Mouse (Mus musculus): Measurements from ENCODE around the gene Wnt3. TPM values are rescaled to one million over a fixed set of nuclear protein-coding genes. Genes with fewer than 3 reads are reported as not detected.

Gene Wnt3
- polyA plus RNA-seq, 1 experiment from 2014 or later: 4.0 TPM

- DNase-seq (ENCODE audit: low spot score): no peak
- Histone ChIP-seq H3K9ac (ENCODE audit: low read depth, low read length) (no peak overlapping the region), H3K27ac (replicated peaks; ENCODE audit: low read depth, low read length) (no peak overlapping the region), H3K9me3 (ENCODE audit: control insufficient read depth, low read length) (no peaks in the 10 kb centered on the region), H3K4me3 (ENCODE audit: low read depth, low read length) (no peak overlapping the region), H3K27me3 (replicated peaks; ENCODE audit: control insufficient read depth, insufficient read depth, low read length) (peaks cover 25% of the 10 kb centered on the region), H3K36me3 (ENCODE audit: control insufficient read depth, insufficient read depth, low read length) (peaks cover 1% of the 10 kb centered on the region; the same call in 1 of the 2 replicates), H3K4me2 (ENCODE audit: low read depth, low read length) (no peak overlapping the region), H3K4me1 (ENCODE audit: control insufficient read depth, insufficient read depth, low read length) (no peaks in the 10 kb centered on the region)
- 68% methylated on average over 13 of the region's 13 CpGs for WGBS
- no peak for ATAC-seq (ENCODE audit: low read depth)
Observed at GRCm38 (mm10) chr11:103815986-103816385, 42.0 kb downstream of the Wnt3 start.

GRCm38 (mm10) chr11:103816719-103817118, 42.8 kb downstream of the Wnt3 start:
- 86% methylated on average over 8 of the region's 8 CpGs for WGBS

GRCm38 (mm10) chr11:103827201-103827600, 53.3 kb downstream of the Wnt3 start:
- no peak overlapping the region for H3K4me3 ChIP-seq (ENCODE audit: low read depth, low read length)
- no peak overlapping the region for H3K27ac ChIP-seq (replicated peaks; ENCODE audit: low read depth, low read length)
- DNase-seq (ENCODE audit: low spot score) (no peak), ATAC-seq (ENCODE audit: low read depth) (no peak)
- H3K27me3 ChIP-seq (replicated peaks; ENCODE audit: control insufficient read depth, insufficient read depth, low read length): no peaks in the 10 kb centered on the region
- H3K4me1 ChIP-seq (ENCODE audit: control insufficient read depth, insufficient read depth, low read length): no peaks in the 10 kb centered on the region
- 95% methylated on average over 6 of the region's 6 CpGs for WGBS
- no peak overlapping the region for H3K9ac ChIP-seq (ENCODE audit: low read depth, low read length)
- H3K9me3 ChIP-seq (ENCODE audit: control insufficient read depth, low read length): no peaks in the 10 kb centered on the region
- H3K36me3 ChIP-seq (ENCODE audit: control insufficient read depth, insufficient read depth, low read length): peaks cover 38% of the 10 kb centered on the region
- H3K4me2 ChIP-seq (ENCODE audit: low read depth, low read length): no peak overlapping the region

More at GRCm38 (mm10) chr11:103816719-103817118, 42.8 kb downstream of the Wnt3 start:
- no peaks in the 10 kb centered on the region for H3K4me1 ChIP-seq (ENCODE audit: control insufficient read depth, insufficient read depth, low read length)
- no peak overlapping the region for H3K4me2 ChIP-seq (ENCODE audit: low read depth, low read length)
- peaks cover 7% of the 10 kb centered on the region; the same call in 1 of the 2 replicates for H3K36me3 ChIP-seq (ENCODE audit: control insufficient read depth, insufficient read depth, low read length)
- H3K9me3 ChIP-seq (ENCODE audit: control insufficient read depth, low read length): no peaks in the 10 kb centered on the region
- no peak overlapping the region for H3K4me3 ChIP-seq (ENCODE audit: low read depth, low read length)
- no peak overlapping the region for H3K27ac ChIP-seq (replicated peaks; ENCODE audit: low read depth, low read length)
- no peak overlapping the region for H3K9ac ChIP-seq (ENCODE audit: low read depth, low read length)
- no peak for ATAC-seq (ENCODE audit: low read depth)
- no peak for DNase-seq (ENCODE audit: low spot score)
- peaks cover 17% of the 10 kb centered on the region for H3K27me3 ChIP-seq (replicated peaks; ENCODE audit: control insufficient read depth, insufficient read depth, low read length)

GRCm38 (mm10) chr11:103828866-103829265, 54.9 kb downstream of the Wnt3 start:
- no peak for DNase-seq (ENCODE audit: low spot score)
- 82% methylated on average over 7 of the region's 7 CpGs for WGBS

GRCm38 (mm10) chr11:103829956-103830355, 56.0 kb downstream of the Wnt3 start:
- H3K36me3 ChIP-seq (ENCODE audit: control insufficient read depth, insufficient read depth, low read length): peaks cover 23% of the 10 kb centered on the region
- WGBS: 70% methylated on average over 4 of the region's 4 CpGs
- no peak overlapping the region for H3K4me3 ChIP-seq (ENCODE audit: low read depth, low read length)
- ATAC-seq (ENCODE audit: low read depth) (no peak), DNase-seq (ENCODE audit: low spot score) (no peak)
- H3K4me2 ChIP-seq (ENCODE audit: low read depth, low read length): no peak overlapping the region
- H3K9ac ChIP-seq (ENCODE audit: low read depth, low read length): no peak overlapping the region
- H3K27me3 ChIP-seq (replicated peaks; ENCODE audit: control insufficient read depth, insufficient read depth, low read length): no peaks in the 10 kb centered on the region
- no peaks in the 10 kb centered on the region for H3K4me1 ChIP-seq (ENCODE audit: control insufficient read depth, insufficient read depth, low read length)
- H3K27ac ChIP-seq (replicated peaks; ENCODE audit: low read depth, low read length): no peak overlapping the region
- H3K9me3 ChIP-seq (ENCODE audit: control insufficient read depth, low read length): no peaks in the 10 kb centered on the region

More at GRCm38 (mm10) chr11:103828866-103829265, 54.9 kb downstream of the Wnt3 start:
- H3K27ac ChIP-seq (replicated peaks; ENCODE audit: low read depth, low read length): no peak overlapping the region
- H3K36me3 ChIP-seq (ENCODE audit: control insufficient read depth, insufficient read depth, low read length): peaks cover 24% of the 10 kb centered on the region
- no peaks in the 10 kb centered on the region for H3K27me3 ChIP-seq (replicated peaks; ENCODE audit: control insufficient read depth, insufficient read depth, low read length)
- ATAC-seq (ENCODE audit: low read depth): no peak
- no peak overlapping the region for H3K9ac ChIP-seq (ENCODE audit: low read depth, low read length)
- H3K9me3 ChIP-seq (ENCODE audit: control insufficient read depth, low read length): no peaks in the 10 kb centered on the region
- H3K4me3 ChIP-seq (ENCODE audit: low read depth, low read length): no peak overlapping the region
- H3K4me2 ChIP-seq (ENCODE audit: low read depth, low read length): no peak overlapping the region
- H3K4me1 ChIP-seq (ENCODE audit: control insufficient read depth, insufficient read depth, low read length): no peaks in the 10 kb centered on the region

- no peak overlapping the region for H3K4me3 ChIP-seq (ENCODE audit: low read depth, low read length)
- no peak overlapping the region for H3K27ac ChIP-seq (replicated peaks; ENCODE audit: low read depth, low read length)
- WGBS: 88% methylated on average over 9 of the region's 9 CpGs
- no peak overlapping the region for H3K4me2 ChIP-seq (ENCODE audit: low read depth, low read length)
- no peaks in the 10 kb centered on the region for H3K9me3 ChIP-seq (ENCODE audit: control insufficient read depth, low read length)
- ATAC-seq (ENCODE audit: low read depth) (no peak), DNase-seq (ENCODE audit: low spot score) (no peak)
- peaks cover 20% of the 10 kb centered on the region for H3K36me3 ChIP-seq (ENCODE audit: control insufficient read depth, insufficient read depth, low read length)
- no peak overlapping the region for H3K9ac ChIP-seq (ENCODE audit: low read depth, low read length)
- H3K4me1 ChIP-seq (ENCODE audit: control insufficient read depth, insufficient read depth, low read length): no peaks in the 10 kb centered on the region
- H3K27me3 ChIP-seq (replicated peaks; ENCODE audit: control insufficient read depth, insufficient read depth, low read length): no peaks in the 10 kb centered on the region
Observed at GRCm38 (mm10) chr11:103830476-103830875, 56.5 kb downstream of the Wnt3 start.

- Histone ChIP-seq H3K4me2 (ENCODE audit: low read depth, low read length) (no peak overlapping the region), H3K9ac (ENCODE audit: low read depth, low read length) (no peak overlapping the region), H3K9me3 (ENCODE audit: control insufficient read depth, low read length) (no peaks in the 10 kb centered on the region), H3K27me3 (replicated peaks; ENCODE audit: control insufficient read depth, insufficient read depth, low read length) (no peaks in the 10 kb centered on the region), H3K4me1 (ENCODE audit: control insufficient read depth, insufficient read depth, low read length) (no peaks in the 10 kb centered on the region), H3K4me3 (ENCODE audit: low read depth, low read length) (no peak overlapping the region), H3K36me3 (ENCODE audit: control insufficient read depth, insufficient read depth, low read length) (peaks cover 13% of the 10 kb centered on the region), H3K27ac (replicated peaks; ENCODE audit: low read depth, low read length) (no peak overlapping the region)
- no peak for DNase-seq (ENCODE audit: low spot score)
- 82% methylated on average over 3 of the region's 3 CpGs for WGBS
- ATAC-seq (ENCODE audit: low read depth): no peak
Observed at GRCm38 (mm10) chr11:103831766-103832165, 57.8 kb downstream of the Wnt3 start.

- Histone ChIP-seq H3K4me2 (ENCODE audit: low read depth, low read length) (no peak overlapping the region), H3K27ac (replicated peaks; ENCODE audit: low read depth, low read length) (no peak overlapping the region), H3K4me3 (ENCODE audit: low read depth, low read length) (no peak overlapping the region), H3K36me3 (ENCODE audit: control insufficient read depth, insufficient read depth, low read length) (peaks cover 8% of the 10 kb centered on the region; the same call in 1 of the 2 replicates), H3K4me1 (ENCODE audit: control insufficient read depth, insufficient read depth, low read length) (no peaks in the 10 kb centered on the region), H3K27me3 (replicated peaks; ENCODE audit: control insufficient read depth, insufficient read depth, low read length) (no peaks in the 10 kb centered on the region), H3K9ac (ENCODE audit: low read depth, low read length) (no peak overlapping the region), H3K9me3 (ENCODE audit: control insufficient read depth, low read length) (no peaks in the 10 kb centered on the region)
- ATAC-seq (ENCODE audit: low read depth): no peak
- 89% methylated on average over 4 of the region's 4 CpGs for WGBS
- no peak for DNase-seq (ENCODE audit: low spot score)
Observed at GRCm38 (mm10) chr11:103832331-103832730, 58.4 kb downstream of the Wnt3 start.

GRCm38 (mm10) chr11:103838955-103839354, 65.0 kb downstream of the Wnt3 start:
- H3K27ac ChIP-seq (replicated peaks; ENCODE audit: low read depth, low read length): no peak overlapping the region
- H3K36me3 ChIP-seq (ENCODE audit: control insufficient read depth, insufficient read depth, low read length): no peaks in the 10 kb centered on the region
- H3K9ac ChIP-seq (ENCODE audit: low read depth, low read length): no peak overlapping the region
- H3K4me3 ChIP-seq (ENCODE audit: low read depth, low read length): no peak overlapping the region
- no peak for DNase-seq (ENCODE audit: low spot score)
- no peak overlapping the region for H3K4me2 ChIP-seq (ENCODE audit: low read depth, low read length)
- peaks cover 11% of the 10 kb centered on the region; the same call in 1 of the 2 replicates for H3K4me1 ChIP-seq (ENCODE audit: control insufficient read depth, insufficient read depth, low read length)
- 74% methylated on average over 2 of the region's 2 CpGs for WGBS
- no peaks in the 10 kb centered on the region for H3K27me3 ChIP-seq (replicated peaks; ENCODE audit: control insufficient read depth, insufficient read depth, low read length)
- no peaks in the 10 kb centered on the region for H3K9me3 ChIP-seq (ENCODE audit: control insufficient read depth, low read length)
- ATAC-seq (ENCODE audit: low read depth): no peak

Measured in embryonic facial prominence, embryonic 14.5 days (tissue).